Mouse (Mus musculus) cerebellum, adult 2 months (tissue): ENCODE data around the gene Fyn.

Experiments
- CTCF ChIP-seq: fragments of 200-500 bp; IDR thresholded peaks from 2 replicates; pipeline ENCODE4 v1.5.1; 2011; ENCODE audit warnings: low read depth, mild to moderate bottlenecking, control low read depth, low read length, moderate library complexity, borderline replicate concordance; ENCODE audit not compliant: insufficient read depth
- POLR2A ChIP-seq: fragments of 200-500 bp; IDR thresholded peaks from 2 replicates; pipeline ENCODE4 v1.6.1; 2011; ENCODE audit warnings: low read length, control low read depth, borderline replicate concordance; ENCODE audit not compliant: insufficient read depth

DNA sequence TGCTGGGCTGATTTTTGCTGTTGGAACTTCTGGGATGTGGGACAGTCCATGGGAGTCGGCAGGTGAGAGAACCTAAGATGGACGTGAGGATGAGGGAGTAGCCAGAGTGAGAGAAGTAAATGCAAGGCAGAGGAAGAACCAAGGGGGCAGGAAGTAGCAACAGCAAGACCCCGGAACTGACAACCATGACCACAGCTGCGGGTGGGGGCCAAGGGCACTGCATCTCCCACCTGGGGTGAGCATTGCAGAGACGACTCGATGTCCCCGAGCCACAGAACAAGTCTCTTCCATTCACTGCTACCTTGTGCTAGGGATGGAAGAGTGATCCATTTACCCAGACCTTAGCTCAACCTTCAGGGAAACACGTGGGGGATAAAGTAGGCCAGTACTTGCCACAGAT, 146.3 kb downstream of the Fyn start:
- no peak for TF ChIP-seq POLR2A
- no peak for TF ChIP-seq CTCF
